Mouse (Mus musculus): ENCODE measurements around the gene Golph3.

DNA sequence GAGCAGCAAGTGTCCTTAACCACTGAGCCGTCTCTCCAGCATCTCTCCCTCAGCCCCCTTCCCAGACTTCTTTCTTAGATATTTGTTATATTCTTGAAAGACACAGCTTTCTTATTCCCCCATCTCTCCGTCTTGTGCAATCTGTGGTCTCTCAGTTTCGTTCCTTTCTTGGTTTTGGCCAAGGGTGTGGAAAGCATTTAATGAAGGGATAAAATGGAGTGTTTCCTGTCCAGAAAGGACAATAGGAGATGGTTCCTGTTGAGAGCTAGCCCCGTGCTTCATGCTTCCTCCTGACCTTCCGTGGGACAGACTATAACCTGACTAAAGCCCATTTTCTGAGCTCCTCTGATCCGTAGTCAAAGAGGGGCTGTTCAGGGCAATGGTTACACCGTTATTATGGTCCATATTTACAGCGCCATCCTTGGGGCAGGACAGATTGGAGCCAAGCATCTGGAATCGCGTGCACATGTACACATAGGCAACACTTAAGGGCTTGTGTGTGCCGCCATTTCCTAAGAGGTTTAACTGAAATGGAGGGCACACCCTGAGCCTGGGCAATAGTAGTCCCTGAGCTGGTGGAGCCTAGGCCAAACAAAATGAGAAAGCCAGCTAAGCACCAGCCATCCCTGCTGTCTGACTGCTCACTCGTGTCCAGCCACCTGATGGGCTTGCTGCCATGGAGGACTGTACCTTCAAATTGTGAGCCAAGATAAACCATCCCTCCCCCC is 47.8 kb upstream of the Golph3 start:
- TF ChIP-seq POLR2A (IDR thresholded peaks at IDR 0.05; ENCODE audit: low read depth, low read length) (no peak), CTCF (IDR thresholded peaks at IDR 0.05; ENCODE audit: extremely low read depth, insufficient read depth, insufficient read length, insufficient replicate concordance) (no peak)

Measured in spleen, adult 2 months (tissue).